Mouse (Mus musculus) stomach, embryonic 16.5 days (tissue): ENCODE results near the gene Rnd2. TPM values are rescaled to one million over a fixed set of nuclear protein-coding genes. Genes with fewer than 3 reads are reported as not detected.
"Not testable (repeated sequence)": the region's sequence is repeated elsewhere in the genome, so short reads cannot be mapped to it uniquely, and the experiment has no call there.

Source experiments
- ATAC-seq: fragments of 200-750 bp; cut with Nextera tagmentation; 2 replicates; pipeline ENCODE4 v1.8.0; 2017; ENCODE audit warnings: moderate number of reproducible peaks, moderate TSS enrichment; ENCODE audit not compliant: insufficient read depth, low FRiP score
- H3K27ac ChIP-seq: fragments of 300-500 bp; sonication (generic); 2 replicates; pipeline ENCODE4 v1.5.1; 2014; ENCODE audit warnings: low read length
- H3K27me3 ChIP-seq: fragments of 300-500 bp; sonication (generic); 2 replicates; pipeline ENCODE4 v1.6.1; 2014; ENCODE audit warnings: low read length, control low read depth, mixed read lengths; ENCODE audit not compliant: control insufficient read depth, insufficient read depth
- H3K36me3 ChIP-seq: fragments of 300-500 bp; sonication (generic); 2 replicates; pipeline ENCODE4 v1.6.1; 2014; ENCODE audit warnings: low read length; ENCODE audit not compliant: control insufficient read depth, insufficient read depth
- H3K4me1 ChIP-seq: fragments of 300-500 bp; sonication (generic); 2 replicates; pipeline ENCODE4 v1.6.1; 2014; ENCODE audit warnings: low read length, control low read depth, mixed read lengths; ENCODE audit not compliant: control insufficient read depth, insufficient read depth
- H3K4me2 ChIP-seq: fragments of 300-500 bp; sonication (generic); 2 replicates; pipeline ENCODE4 v1.6.1; 2014; ENCODE audit warnings: low read depth, low read length, mixed read lengths
- H3K4me3 ChIP-seq: fragments of 300-500 bp; sonication (generic); replicated peaks from 2 replicates; pipeline ENCODE4 v1.5.1; 2014; ENCODE audit warnings: mild to moderate bottlenecking, low read length
- H3K9ac ChIP-seq: fragments of 300-500 bp; sonication (generic); 2 replicates; pipeline ENCODE4 v1.6.1; 2014; ENCODE audit warnings: low read length
- H3K9me3 ChIP-seq: fragments of 300-500 bp; sonication (generic); replicated peaks from 2 replicates; pipeline ENCODE4 v1.6.1; 2016; ENCODE audit warnings: low read length, control low read depth; ENCODE audit not compliant: control insufficient read depth
- WGBS: fragments of 180-500 bp; shearing (Covaris S2); extraction: QIAGEN DNeasy Blood & Tissue Kit; methylation state at CpG from one replicate; pipeline ENCODE4 v1.1.7; 2014; 5-methylcytosine and 5-hydroxymethylcytosine counted together
- polyA plus RNA-seq: library from polyadenylated mRNA; unstranded; fragments of >200 nt; fragmentation: Nextera tagmentation; extraction: Ambion mirVana; gene quantifications from 2 replicates; pipeline ENCODE4 v1.2.1, GENCODE M21; 2015

Rnd2 gene
- polyA plus RNA-seq, 1 experiment from 2014 or later = 10.7 TPM

DNA sequence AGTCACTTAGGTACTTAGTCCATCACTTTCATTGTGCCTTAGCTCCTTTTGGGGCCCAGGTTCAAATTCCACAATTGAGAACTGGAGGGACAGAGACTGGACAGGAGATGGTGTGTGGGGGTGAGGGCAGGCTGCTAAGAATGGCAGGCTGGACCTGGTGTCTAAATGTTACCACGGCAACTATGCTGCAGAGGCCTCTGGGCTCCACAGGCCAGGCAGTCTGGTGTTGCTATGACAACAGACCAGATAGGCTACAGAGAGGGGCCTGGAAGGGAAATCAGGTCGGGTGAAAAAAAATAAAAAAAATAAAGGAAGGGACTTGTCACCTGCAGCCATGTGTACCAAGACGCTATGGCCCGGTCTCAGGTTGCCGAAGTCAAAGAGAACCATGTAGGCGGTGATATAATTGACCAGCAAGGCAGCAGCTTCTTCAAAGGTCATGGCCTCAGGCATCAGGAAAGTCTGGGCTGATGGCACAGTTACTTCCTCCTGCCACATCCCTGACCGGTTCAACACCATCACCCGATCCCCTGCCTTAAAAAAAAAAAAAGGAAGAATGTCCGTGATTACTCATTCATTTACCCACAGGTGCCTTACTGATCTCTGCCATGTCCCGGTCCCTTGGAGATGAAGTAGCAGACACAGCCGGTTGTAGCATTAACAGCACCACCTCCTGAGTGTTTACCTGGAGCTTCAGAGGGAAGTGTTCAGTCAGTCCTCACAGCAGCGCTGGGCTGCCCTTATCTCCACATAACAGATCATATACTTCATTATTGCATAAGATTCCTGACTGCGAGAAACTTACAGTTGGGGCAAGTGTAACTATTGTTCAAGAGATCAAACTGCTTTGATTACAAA is 2.0 kb upstream of the Rnd2 start:
- Histone ChIP-seq H3K27me3 (no peaks in the 10 kb centered on the region), H3K9me3 (no peaks in the 10 kb centered on the region), H3K9ac (no peak overlapping the region), H3K4me1 (peaks cover 34% of the 10 kb centered on the region), H3K4me3 (no peak overlapping the region), H3K36me3 (0 out of 2 replicates have a peak, but pooled peaks cover 7% of the 10 kb centered on the region), H3K27ac (0 out of 2 replicates have a peak overlapping the region, but pooled peaks have one; percentile 29), H3K4me2 (no peak overlapping the region)
- 30% methylated on average over 13 of the region's 13 CpGs for WGBS
- no peak for ATAC-seq

DNA sequence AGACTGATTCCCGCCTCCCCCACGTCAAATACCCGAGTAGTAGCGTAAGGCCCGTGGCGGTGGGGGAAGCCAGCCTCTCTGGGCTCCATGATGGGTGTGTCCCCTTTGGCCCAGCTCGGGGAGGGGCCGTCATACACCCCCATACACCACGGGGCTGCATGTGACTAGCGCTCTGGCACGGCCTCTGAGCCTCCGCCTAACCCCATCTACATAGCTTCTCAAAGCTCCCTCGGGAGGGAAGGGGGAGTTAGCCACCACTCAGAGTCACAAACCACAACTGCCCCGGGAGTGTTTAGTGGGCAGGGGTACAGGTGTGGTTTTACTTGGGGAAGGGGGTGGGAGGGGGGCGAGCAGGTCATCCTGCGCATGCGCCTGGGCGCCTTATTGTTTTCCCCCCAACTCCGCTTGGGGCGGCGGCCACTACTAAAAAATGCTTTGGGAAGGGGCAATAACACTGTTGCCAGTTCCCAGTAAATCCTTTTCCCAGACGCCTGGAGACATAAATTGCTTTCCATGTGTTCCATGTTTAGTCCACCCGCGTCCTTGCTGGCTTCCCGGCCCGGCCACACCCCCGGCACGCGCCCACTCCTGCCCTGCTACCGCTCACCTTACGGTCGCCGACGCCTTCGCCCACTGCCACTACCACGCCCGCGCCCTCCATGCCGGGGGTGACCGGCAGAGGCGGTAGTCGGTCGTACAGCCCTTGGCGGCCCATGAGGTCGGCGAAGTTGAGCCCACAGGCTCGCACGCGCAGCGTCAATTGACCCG is 486 bp downstream of the Rnd2 start:
- peak overlapping the region; percentile 87 for H3K9ac ChIP-seq
- WGBS = under 1% methylated on average over 51 of the region's 51 CpGs
- peak overlapping the region; percentile 87 for H3K4me3 ChIP-seq
- H3K27me3 ChIP-seq = no peaks in the 10 kb centered on the region
- H3K9me3 ChIP-seq = no peaks in the 10 kb centered on the region
- H3K36me3 ChIP-seq = 0 out of 2 replicates have a peak, but pooled peaks cover 7% of the 10 kb centered on the region
- H3K4me1 ChIP-seq = peaks cover 31% of the 10 kb centered on the region
- ATAC-seq = peak; percentile 54; the same call in 1 of the 2 replicates
- peak overlapping the region; percentile 92 for H3K4me2 ChIP-seq
- H3K27ac ChIP-seq = peak overlapping the region; percentile 93

DNA sequence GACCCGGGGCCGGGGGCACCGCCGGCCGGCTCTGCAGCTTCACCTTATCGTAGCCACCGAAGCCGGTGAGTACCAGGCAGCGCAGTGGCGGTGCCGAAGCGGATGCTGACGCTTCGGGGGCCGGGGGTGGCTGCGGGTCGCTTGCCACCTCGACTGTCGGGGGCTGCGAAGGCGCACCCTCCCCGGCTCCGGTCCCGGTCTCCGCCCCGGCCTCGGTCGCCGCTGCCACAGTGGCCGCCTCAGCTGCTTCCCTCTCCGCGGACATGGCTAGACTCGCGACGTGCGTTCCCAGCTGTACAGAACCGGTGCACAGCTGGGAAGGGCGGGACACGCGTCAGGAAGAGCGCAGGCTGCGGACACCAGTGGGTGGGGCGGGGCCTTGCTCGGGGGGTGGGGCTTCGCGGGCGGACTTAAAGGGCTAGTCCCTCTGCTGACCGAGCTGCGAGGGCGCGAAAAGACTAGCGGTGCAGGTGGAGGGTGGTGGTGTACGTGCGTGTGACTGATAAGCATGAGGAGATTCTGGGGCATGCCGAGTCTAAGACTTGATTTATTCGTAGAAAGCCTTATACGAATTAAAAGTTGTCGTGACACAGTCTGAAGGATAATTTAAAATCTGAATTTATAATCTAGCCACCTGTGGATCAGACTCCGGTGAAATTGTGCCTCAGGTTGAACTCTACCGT is 1.2 kb downstream of the Rnd2 start, which contains the start of gene Vat1:
Vat1 (minus strand) TSS at position 362 of the 683 bp plus-strand sequence.
- peak within 1 kb of the TSS; percentile 87 for H3K4me3 ChIP-seq
- 0 out of 2 replicates have a peak, but pooled peaks cover 7% of the 10 kb centered on the region for H3K36me3 ChIP-seq
- no peaks in the 10 kb centered on the region for H3K27me3 ChIP-seq
- H3K4me2 ChIP-seq = peak within 1 kb of the TSS; percentile 97
- peak; percentile 69 for ATAC-seq
- H3K27ac ChIP-seq = peak within 1 kb of the TSS; percentile 93
- H3K4me1 ChIP-seq = peaks cover 31% of the 10 kb centered on the region
- peak within 1 kb of the TSS; percentile 87 for H3K9ac ChIP-seq
- WGBS = 1% methylated on average over 55 of the region's 60 CpGs
- H3K9me3 ChIP-seq = no peaks in the 10 kb centered on the region

DNA sequence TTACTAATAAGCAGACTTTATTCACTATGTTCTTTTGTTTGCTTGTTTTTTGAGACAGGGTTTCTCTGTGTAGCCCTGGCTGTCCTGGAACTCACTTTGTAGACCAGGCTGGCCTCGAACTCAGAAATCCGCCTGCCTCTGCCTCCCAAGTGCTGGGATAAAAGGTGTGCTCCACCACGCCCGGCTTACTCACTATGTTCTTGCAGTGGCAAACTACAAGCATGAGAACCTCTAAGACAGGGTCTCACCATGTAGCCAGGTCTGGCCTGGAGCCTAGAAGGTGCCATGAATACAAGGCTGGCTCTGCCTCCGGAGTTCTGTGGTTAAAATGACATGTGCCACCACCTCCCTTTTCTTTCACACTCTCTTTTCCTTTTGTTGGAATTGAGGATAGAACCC is 1.8 kb downstream of the Rnd2 start:
- ATAC-seq, H3K27me3 ChIP-seq, H3K9me3 ChIP-seq, H3K9ac ChIP-seq, H3K27ac ChIP-seq, H3K36me3 ChIP-seq: not testable (repeated sequence)
- H3K4me2 ChIP-seq = peak overlapping the region; percentile 92
- H3K4me3 ChIP-seq = peak overlapping the region; percentile 87
- WGBS = 63% methylated on average over 5 of the region's 5 CpGs
- peaks cover 31% of the 10 kb centered on the region for H3K4me1 ChIP-seq

DNA sequence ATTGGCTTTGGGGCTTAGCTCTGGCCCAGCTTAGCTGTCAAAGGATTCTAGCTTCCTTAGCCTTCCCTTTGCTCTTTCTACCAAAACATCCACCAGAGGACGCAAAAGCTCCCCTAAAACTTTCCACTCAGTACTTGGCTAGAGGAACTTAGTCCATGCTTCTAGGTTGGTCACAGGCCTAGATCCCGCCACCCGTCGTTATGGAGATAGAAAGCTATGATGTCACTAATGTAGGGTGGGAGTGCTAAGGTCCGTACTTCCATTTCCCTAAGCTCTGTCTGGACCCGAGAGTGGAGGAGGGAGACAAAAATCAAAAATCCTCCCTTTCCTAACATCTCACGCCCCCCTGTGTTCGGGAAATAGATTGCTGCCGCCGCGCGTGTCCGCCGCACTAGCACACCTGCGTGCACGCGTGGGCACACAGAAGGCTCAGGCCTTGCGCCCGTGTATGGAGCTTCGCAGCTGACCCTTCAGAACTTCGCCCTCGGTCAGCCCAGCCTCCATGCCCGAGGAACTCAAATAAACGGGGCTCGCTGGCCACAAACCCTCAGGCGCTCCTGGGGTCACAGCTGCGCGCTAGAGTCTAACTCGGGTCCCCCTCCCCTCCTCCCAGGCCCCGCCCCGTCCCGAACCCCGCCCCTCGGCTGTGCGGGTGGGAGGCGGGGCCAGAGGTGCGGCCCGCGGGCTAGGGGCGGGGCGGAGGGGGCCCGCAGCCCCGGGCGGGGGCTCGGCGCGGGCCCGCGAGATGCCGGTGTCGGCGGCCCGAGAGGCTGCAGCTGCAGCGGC is 2.9 kb downstream of the Rnd2 start:
- peak overlapping the region; percentile 64 for H3K27ac ChIP-seq
- H3K36me3 ChIP-seq = no peaks in the 10 kb centered on the region
- peak; percentile 84 for ATAC-seq
- H3K4me1 ChIP-seq = peaks cover 26% of the 10 kb centered on the region
- H3K4me3 ChIP-seq = peak overlapping the region; percentile 80
- peak overlapping the region; percentile 97 for H3K4me2 ChIP-seq
- H3K9ac ChIP-seq = peak overlapping the region; percentile 80
- H3K9me3 ChIP-seq = no peaks in the 10 kb centered on the region
- no peaks in the 10 kb centered on the region for H3K27me3 ChIP-seq
- under 1% methylated on average over 52 of the region's 54 CpGs for WGBS

DNA sequence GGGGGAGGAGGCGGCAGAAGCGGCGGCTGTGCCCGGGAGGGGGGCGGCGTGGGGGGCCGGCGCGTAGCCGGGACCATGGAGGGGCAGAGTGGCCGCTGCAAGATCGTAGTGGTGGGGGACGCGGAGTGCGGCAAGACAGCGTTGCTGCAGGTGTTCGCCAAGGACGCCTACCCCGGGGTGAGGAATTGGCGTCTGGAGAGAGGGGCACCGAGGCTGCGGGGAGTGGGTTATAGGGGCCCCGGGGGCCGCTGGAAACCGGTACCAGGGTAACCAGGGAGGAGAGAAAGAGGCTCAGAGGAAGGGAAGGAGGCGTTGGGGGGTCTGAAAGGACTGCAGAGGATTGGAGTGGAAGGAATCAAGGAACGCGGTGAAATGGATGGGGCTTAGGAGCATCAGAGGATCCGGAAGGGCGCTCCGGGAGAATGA is 3.5 kb downstream of the Rnd2 start:
- Histone ChIP-seq H3K4me2 (peak overlapping the region; percentile 97), H3K9ac (peak overlapping the region; percentile 80), H3K27me3 (no peaks in the 10 kb centered on the region), H3K27ac (peak overlapping the region; percentile 52; the same call in 1 of the 2 replicates), H3K9me3 (no peaks in the 10 kb centered on the region), H3K36me3 (no peaks in the 10 kb centered on the region), H3K4me1 (peaks cover 21% of the 10 kb centered on the region), H3K4me3 (peak overlapping the region; percentile 80)
- 0% methylated on average over 30 of the region's 31 CpGs for WGBS
- ATAC-seq = no peak

DNA sequence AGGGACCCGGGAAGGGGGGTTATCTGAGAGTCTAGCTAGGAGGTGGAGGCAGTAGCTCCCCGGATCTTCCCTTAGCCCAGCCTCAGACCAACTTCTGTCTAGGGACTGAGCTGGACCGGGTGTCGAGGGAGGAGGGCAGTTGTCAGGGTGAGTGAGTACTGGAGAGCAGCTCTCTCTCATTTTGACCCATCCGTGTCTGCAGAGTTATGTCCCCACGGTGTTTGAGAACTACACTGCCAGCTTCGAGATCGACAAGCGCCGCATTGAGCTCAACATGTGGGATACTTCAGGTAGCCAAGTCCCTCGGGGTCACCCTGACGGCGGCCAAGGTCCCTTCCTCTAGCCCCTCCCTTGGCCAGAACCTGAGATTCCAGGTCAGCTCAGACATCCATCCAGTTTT is 3.9 kb downstream of the Rnd2 start:
- WGBS = 7% methylated on average over 13 of the region's 13 CpGs
- ATAC-seq = no peak
- Histone ChIP-seq H3K4me3 (peak overlapping the region; percentile 80), H3K4me1 (peaks cover 18% of the 10 kb centered on the region), H3K9me3 (no peaks in the 10 kb centered on the region), H3K9ac (peak overlapping the region; percentile 80), H3K27ac (no peak overlapping the region), H3K4me2 (peak overlapping the region; percentile 97), H3K27me3 (no peaks in the 10 kb centered on the region), H3K36me3 (no peaks in the 10 kb centered on the region)

DNA sequence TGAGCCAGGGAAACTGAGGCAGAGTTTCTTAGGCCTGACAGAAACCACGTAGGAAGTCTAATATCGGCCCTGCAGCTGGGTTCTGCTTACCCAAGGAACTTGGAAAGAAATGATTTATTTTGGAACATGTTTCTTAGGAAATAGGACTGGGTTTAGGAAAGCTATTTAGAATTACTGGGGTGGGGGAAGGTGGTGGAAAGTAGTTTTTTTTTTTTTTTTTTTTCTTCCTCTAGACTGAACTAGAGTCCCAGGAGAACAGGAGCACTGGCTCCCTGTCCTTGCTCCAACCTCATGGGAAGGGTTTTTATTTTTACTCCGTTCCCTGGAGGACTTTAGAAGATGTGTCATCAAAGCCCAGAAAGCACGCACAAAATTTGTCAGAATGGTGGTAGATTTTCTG is 4.4 kb downstream of the Rnd2 start:
- no peak overlapping the region for H3K9ac ChIP-seq
- no peak overlapping the region for H3K27ac ChIP-seq

More for the DNA sequence above, 4.4 kb downstream of the Rnd2 start:
- no peaks in the 10 kb centered on the region for H3K9me3 ChIP-seq
- H3K4me3 ChIP-seq = peak overlapping the region; percentile 80; the same call in 1 of the 2 replicates
- H3K36me3 ChIP-seq = no peaks in the 10 kb centered on the region
- peaks cover 14% of the 10 kb centered on the region for H3K4me1 ChIP-seq
- ATAC-seq = no peak
- WGBS = 63% methylated on average over 4 of the region's 4 CpGs
- H3K4me2 ChIP-seq = peak overlapping the region; percentile 97
- H3K27me3 ChIP-seq = no peaks in the 10 kb centered on the region
